Mouse (Mus musculus) erythroblast, adult 5-6 weeks (primary cell): ENCODE data around the gene Ssr2. TPM values are rescaled to one million over a fixed set of nuclear protein-coding genes. Genes with fewer than 3 reads are reported as not detected.

ENCODE experiments used
- ATAC-seq: replicated peaks from 2 replicates; pipeline ENCODE4 v1.8.0; 2016; ENCODE audit warnings: moderate number of reproducible peaks, mild to moderate bottlenecking, moderate TSS enrichment, inconsistent platforms; ENCODE audit not compliant: poor library complexity, low FRiP score, severe bottlenecking
- total RNA-seq, 2 experiments: library from RNA; stranded (forward) in 1 of 2; stranded (reverse) in 1 of 2; fragments of 150-400 nt in 1 of 2; fragments of 200-764, 138-1000 nt in 1 of 2; gene quantifications; 2 replicates each; pipeline versions ENCODE4 v1.2.3 to v1.2.4; 2015 to 2017; ENCODE audit warnings: low replicate concordance in 2 of 2

Ssr2 gene
- total RNA-seq (2015; ENCODE audit: low replicate concordance) (80.3 and 91.8 TPM in 2 replicates), total RNA-seq (2017; ENCODE audit: low replicate concordance) (24.3 and 35.9 TPM in 2 replicates)

- no peak for ATAC-seq
Observed at GRCm38 (mm10) chr3:88575540-88575939, at the start of gene Ssr2. Gene Ssr2, plus strand, starts transcription at chr3:88575876.

- ATAC-seq, result peak; percentile 85
Observed at GRCm38 (mm10) chr3:88526157-88527131, 49.2 kb upstream of the Ssr2 start.

GRCm38 (mm10) chr3:88527565-88527964, 48.1 kb upstream of the Ssr2 start:
- no peak for ATAC-seq

- no peak for ATAC-seq
Observed at GRCm38 (mm10) chr3:88528646-88529045, 47.0 kb upstream of the Ssr2 start.

- ATAC-seq, result no peak
Observed at GRCm38 (mm10) chr3:88529204-88530000, 46.3 kb upstream of the Ssr2 start.

- ATAC-seq, result no peak
Observed at GRCm38 (mm10) chr3:88530082-88530864, 45.4 kb upstream of the Ssr2 start.

DNA sequence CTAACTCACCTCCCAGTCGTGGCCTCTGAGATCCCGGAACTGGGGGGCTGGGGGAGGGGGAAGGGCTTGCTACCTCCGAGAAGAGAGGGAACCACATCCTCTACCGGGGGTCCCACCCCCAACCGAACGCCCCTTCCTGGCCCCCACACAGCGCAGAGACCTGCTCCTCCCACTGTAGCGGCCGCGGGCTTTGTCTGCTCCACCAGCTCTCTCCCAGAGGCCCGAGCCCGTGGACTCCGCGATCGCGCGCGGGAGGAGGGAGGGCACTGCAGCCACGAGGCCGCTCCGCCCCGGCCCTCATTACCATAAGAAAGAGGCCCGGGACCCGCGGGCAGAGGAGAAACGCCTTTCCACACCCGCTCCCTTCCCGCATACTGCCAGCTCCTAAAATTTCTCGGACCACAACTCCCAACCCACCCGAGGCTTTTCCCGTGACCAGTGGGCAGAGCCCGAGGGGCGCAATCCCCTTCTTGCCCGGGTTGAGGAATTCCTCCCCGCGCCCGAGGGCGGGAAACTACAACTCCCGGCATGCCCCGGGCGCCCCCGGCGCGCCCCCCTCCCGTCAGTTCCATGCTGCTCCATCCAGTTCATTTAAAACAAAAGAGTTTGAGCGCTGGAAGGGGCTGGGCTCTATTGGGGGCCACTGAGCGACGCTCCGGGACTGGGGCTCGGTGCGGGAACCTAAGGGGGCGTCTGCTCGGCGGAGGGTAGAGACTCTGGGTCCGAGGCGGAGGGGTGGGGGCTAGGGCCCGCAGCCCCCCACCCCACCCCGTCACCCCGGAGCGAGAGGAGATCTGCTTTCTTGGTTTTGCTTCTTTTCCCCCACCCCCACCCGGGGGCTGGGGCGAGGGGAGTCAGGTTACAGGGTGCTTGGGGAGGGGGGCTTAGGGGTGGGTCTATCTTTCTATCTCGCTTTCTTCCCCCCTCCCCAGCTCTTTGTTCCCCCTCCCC, 44.1 kb upstream of the Ssr2 start:
- peak; percentile 38; the same call in 1 of the 2 replicates for ATAC-seq

GRCm38 (mm10) chr3:88532299-88532674, 43.4 kb upstream of the Ssr2 start, which contains the start of gene Mex3a:
Gene Mex3a, plus strand, starts transcription at chr3:88532395.
- no peak for ATAC-seq

GRCm38 (mm10) chr3:88532689-88533511, 42.8 kb upstream of the Ssr2 start:
- no peak for ATAC-seq

DNA sequence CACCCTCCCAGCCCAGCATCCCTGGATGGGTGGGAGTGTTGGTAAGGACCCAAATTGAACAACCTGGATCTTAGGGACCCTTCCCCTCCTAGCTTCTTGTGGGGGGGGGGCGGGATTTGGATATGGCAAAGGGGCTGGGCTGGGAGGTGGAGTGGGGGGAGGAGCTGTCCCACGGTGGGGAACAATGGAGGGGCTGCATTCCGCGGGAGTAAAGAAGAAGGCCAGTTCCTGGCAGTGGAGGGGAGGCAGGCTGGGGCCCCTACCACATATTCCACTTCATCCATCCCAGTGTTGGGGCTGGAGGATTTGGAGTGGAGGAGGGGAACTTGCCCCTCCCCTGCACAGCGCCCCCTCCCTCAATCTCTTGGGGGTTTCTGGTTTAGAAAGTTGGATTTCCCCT, 42.0 kb upstream of the Ssr2 start:
- no peak for ATAC-seq

GRCm38 (mm10) chr3:88535005-88535404, 40.7 kb upstream of the Ssr2 start:
- ATAC-seq, result no peak

DNA sequence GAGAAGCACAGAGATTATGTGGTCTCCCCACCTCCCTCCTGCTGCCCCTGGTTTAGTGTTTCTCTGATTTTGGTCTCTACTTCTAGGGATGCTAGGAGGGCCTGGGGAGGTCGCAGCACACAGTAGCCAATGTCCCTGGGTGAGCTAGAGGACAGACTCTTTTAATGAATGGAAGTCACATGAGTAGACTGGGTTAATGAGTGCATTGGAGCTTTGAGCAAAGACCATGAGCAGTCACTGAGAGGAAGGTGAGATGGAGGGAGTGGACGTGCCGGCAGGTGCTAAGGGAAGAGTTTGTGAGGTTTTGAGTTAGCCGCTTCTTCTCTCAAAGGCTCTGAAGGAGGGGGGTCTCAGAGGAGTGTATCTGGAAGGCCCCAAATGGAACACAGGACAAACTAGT, 40.1 kb upstream of the Ssr2 start:
- no peak for ATAC-seq

- ATAC-seq, result no peak
Observed at GRCm38 (mm10) chr3:88536103-88536930, 39.4 kb upstream of the Ssr2 start.

DNA sequence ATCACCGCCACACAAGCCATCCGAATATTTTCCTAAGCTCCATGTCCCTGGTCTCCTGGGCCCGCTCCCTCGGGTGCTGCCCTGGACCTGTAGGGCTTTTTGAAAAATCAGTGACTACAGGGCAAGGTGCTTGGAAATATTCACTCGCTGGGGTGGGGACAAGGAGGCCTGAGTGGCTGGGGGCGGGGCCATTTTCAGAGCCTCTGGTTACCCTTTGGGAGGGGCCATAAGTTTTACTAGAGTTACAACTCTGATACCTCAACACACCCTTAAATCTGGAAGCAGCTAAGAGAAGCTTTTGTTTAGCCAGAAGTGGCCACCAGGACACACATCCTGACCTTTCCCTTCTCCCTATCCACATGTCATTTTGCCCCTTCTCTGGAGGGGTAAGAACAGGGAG, 38.5 kb upstream of the Ssr2 start:
- ATAC-seq, result no peak

- ATAC-seq, result no peak
Observed at GRCm38 (mm10) chr3:88538271-88539145, 37.2 kb upstream of the Ssr2 start.

DNA sequence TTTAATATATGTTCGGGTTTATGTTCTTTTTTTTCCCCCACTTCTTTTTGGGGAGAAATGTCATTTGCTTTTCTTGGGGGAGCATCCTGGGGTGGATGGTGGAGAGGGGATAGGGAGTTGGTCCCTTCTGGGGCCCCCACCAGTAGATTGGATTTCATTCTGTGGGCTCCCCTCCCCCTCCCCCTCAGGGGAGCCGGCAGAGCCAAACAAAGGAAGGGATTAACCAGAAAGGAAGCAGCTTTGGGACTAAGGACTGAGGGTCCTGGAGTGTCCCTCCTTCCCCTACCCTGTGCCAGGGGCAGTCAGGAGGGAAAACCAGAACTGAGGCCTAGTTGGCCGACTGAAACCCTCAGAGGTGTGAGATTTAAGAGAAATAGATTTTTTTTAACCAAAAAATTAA, 36.3 kb upstream of the Ssr2 start:
- ATAC-seq, result no peak
